Mouse (Mus musculus) testis, postnatal 10 days (tissue): ENCODE data around the gene Nkx3-2.

Source experiments
- DNase-seq: peaks from one replicate; pipeline ENCODE4 v3.0.0; 2021; ENCODE audit warnings: low spot score

Nkx3-2 gene

GRCm38 (mm10) chr5:41762141-41762946 is 2.0 kb downstream of the Nkx3-2 start:
- no peak for DNase-seq

GRCm38 (mm10) chr5:41761509-41762140 is 2.7 kb downstream of the Nkx3-2 start:
- DNase-seq: no peak

GRCm38 (mm10) chr5:41760831-41761508 is 3.3 kb downstream of the Nkx3-2 start:
- no peak for DNase-seq

GRCm38 (mm10) chr5:41760071-41760470 is 4.2 kb downstream of the Nkx3-2 start:
- DNase-seq: no peak

- no peak for DNase-seq
Measured at GRCm38 (mm10) chr5:41758671-41759639, 5.3 kb downstream of the Nkx3-2 start.

- DNase-seq: no peak
Measured at GRCm38 (mm10) chr5:41757338-41757737, 7.0 kb downstream of the Nkx3-2 start.

GRCm38 (mm10) chr5:41756396-41756795 is 7.9 kb downstream of the Nkx3-2 start:
- DNase-seq: no peak

- DNase-seq: no peak
Measured at GRCm38 (mm10) chr5:41755373-41755960, 8.8 kb downstream of the Nkx3-2 start.

GRCm38 (mm10) chr5:41754836-41755235 is 9.5 kb downstream of the Nkx3-2 start:
- no peak for DNase-seq

GRCm38 (mm10) chr5:41754226-41754775 is 10.0 kb downstream of the Nkx3-2 start:
- no peak for DNase-seq

GRCm38 (mm10) chr5:41752721-41753120 is 11.6 kb downstream of the Nkx3-2 start:
- DNase-seq: no peak

- no peak for DNase-seq
Measured at GRCm38 (mm10) chr5:41744898-41745780, 19.2 kb downstream of the Nkx3-2 start.

GRCm38 (mm10) chr5:41744234-41744633 is 20.1 kb downstream of the Nkx3-2 start:
- DNase-seq: no peak

- DNase-seq: no peak
Measured at GRCm38 (mm10) chr5:41738817-41739216, 25.5 kb downstream of the Nkx3-2 start.

- DNase-seq: no peak
Measured at GRCm38 (mm10) chr5:41737039-41737438, 27.3 kb downstream of the Nkx3-2 start.

- no peak for DNase-seq
Measured at GRCm38 (mm10) chr5:41727017-41727416, 37.3 kb downstream of the Nkx3-2 start.

- DNase-seq: no peak
Measured at GRCm38 (mm10) chr5:41725573-41725972, 38.7 kb downstream of the Nkx3-2 start.
